Mouse (Mus musculus): ENCODE results near the gene Atp2b2.
A peak's percentile ranks its signal among the peaks of the same experiment; 100 is the strongest.

Atp2b2 gene

GRCm38 (mm10) chr6:113792368-113792767, 250.0 kb downstream of the Atp2b2 start:
- DNase-seq (ENCODE audit: low spot score in 2 of 2), result no peak

DNA sequence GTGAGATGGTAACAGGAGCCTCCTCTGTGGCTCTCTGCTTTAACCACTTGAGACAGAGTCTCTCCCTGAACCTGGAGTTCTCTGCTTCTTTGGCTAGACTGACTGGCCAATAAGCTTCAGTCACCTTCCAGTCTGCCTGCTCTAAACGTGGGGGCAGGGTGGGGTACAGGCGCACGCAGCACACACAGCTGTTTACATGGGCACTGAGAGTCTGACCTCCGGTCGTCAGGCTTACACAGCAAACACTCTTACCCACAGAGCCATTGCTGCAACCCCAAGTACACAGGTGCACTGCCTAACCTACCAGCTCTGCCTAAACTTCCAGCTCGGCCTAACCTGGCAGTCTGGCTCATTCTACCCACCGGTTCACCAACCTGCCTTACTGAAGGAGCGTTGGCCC, 251.4 kb downstream of the Atp2b2 start:
- DNase-seq (ENCODE audit: low spot score in 2 of 2), result no peak

DNA sequence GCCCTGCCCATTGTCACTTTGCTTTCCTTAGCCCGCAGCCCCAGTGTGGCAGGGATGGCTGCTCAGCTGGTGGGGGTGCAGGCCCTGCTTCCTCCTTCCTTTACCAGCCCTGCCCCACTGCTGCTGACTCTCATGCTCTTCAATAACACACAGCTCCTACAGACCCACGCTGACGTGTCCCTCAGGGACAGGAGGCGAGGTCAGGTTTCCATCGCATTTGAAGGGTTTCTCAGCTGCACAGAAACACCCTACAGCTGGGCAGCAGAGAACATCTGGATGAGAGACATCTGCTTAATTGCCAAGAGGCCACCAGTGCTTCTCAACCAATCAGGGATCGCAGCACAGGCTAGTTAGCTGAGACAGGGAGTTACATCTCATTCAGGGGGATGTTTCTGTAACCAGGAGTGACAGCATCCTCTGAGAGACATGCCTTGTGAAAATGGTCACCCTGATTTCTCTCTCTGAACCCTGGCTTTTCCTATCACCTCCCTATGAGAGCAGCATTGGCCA, 254.9 kb downstream of the Atp2b2 start:
- DNase-seq (ENCODE audit: low spot score in 2 of 2), result no peak

- DNase-seq (ENCODE audit: low spot score in 2 of 2), result no peak
These were observed 256.8 kb downstream of the Atp2b2 start for GRCm38 (mm10) chr6:113785658-113786057.

DNA sequence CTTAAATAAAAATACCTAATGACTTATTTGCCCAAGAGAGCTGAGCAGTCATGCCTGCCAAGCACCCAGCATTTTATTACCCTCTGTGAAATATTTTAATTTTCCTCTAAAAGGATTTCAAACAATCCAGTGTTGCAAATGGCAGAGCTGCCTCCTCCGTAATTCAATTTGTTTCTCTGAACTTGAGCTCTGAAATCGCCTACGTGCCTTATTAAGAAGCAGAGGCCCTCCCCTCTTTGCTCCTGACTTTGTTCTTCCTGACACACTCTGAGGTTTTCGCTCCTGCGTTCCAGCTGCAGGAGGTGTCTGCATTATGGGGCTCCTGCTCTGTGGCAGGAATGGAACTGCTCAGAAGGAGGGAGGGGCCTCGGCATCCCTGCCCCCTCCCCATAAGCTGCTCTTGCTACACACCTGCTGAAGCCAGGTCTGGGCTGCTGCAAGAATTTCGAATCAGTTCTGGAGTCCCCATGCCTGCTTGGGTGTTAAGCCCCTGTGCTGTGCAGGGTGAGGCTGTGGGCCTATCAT, 264.1 kb downstream of the Atp2b2 start:
- DNase-seq (ENCODE audit: low spot score in 2 of 2), result no peak

DNA sequence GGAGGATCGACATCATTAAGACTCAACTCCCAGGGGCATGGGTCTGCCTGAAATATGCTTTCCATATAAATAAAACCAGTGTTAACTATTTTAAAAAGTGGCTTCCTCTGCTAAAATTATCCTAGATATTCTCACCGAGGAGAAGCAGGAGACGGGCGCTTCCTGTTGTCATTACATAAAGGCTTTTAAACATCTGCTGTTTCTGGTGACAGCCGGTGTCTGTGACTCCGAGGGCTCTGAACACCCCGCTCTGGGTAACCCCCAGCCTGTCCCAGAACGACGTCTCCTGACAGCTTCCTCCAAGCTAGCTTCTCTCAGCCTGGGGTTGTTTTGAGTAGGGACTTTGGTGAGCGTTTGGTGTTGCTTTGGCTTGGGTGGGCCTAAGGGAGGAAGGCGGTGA, 273.6 kb downstream of the Atp2b2 start:
- no peak for DNase-seq (ENCODE audit: low spot score in 2 of 2)

DNA sequence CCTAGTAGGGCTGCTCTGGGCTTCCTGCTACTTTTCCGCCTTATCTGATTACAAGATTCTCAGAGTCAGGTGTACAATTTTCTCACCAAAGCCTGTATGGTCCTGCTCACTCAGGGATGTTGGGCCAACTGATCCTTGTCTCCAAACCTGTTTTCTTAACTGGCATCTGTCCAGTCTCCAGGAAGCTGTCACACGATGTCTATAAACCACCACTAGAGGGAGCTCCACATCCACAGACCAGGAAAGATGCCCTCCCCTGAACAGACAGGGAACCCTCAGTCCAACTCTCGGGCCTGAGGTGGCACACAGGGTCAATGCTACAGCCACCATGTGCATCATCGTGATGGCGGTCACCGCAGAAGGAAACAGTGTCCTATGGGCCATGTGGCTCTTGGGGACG, 280.8 kb downstream of the Atp2b2 start:
- peak in 1 of 2 experiments; percentile 48 for DNase-seq (ENCODE audit: low spot score in 2 of 2)

GRCm38 (mm10) chr6:113749119-113749685, 293.2 kb downstream of the Atp2b2 start:
- DNase-seq (ENCODE audit: low spot score in 2 of 2), result no peak

DNA sequence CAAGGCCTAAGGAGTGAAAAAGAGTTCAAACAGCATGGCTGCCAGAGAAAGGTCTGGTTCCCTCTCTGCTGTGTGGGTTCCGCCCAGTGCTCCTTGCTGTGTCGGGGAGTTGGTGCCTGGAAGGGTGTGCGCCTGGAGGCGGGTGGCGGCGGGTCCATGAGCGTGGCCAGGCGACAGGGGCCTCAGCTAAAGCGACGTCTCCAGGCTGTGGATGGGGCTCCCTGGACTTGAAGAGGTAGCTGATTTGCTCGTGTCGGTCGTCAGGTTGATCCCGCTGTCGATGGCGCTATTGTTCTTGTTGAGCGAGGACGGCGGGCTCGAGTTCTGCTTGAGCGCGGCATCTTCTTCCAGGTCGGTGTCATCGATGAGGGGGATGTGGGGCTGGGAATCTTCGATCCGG, 294.1 kb downstream of the Atp2b2 start:
- no peak for DNase-seq (ENCODE audit: low spot score in 2 of 2)

GRCm38 (mm10) chr6:113747284-113747683, 295.1 kb downstream of the Atp2b2 start:
- DNase-seq (ENCODE audit: low spot score in 2 of 2), result no peak

- DNase-seq (ENCODE audit: low spot score in 2 of 2), result no peak
These were observed 297.3 kb downstream of the Atp2b2 start for GRCm38 (mm10) chr6:113745117-113745516.

DNA sequence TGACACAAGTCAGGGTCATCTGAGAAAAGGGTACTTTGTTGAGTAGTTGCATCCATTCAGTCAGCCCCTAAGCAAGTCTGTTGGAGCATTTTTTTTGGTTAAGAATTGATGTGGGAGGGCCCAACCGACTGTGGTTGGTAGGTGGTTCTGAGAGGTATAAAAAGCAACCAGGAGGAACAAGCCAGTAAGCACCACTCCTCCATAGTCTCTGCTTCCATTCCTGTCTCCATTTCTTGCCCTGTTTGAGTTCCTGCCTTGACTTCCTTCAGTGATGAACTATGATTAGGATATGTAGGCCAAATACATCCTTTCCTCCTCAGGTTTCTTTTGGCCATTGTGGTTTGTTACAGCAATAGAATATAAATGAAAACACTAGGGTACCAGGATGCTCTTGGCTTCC, 299.3 kb downstream of the Atp2b2 start:
- no peak for DNase-seq (ENCODE audit: low spot score in 2 of 2)

- DNase-seq (ENCODE audit: low spot score in 2 of 2), result no peak
These were observed 300.1 kb downstream of the Atp2b2 start for GRCm38 (mm10) chr6:113742321-113742720.

GRCm38 (mm10) chr6:113741425-113741824, 301.0 kb downstream of the Atp2b2 start:
- DNase-seq (ENCODE audit: low spot score in 2 of 2), result no peak

GRCm38 (mm10) chr6:113740236-113741217, 301.9 kb downstream of the Atp2b2 start, which contains the start of gene Sec13:
Sec13 (minus strand) TSS chr6:113740743.
- DNase-seq (ENCODE audit: low spot score in 2 of 2), result peak; percentile 77 to 80

- DNase-seq (ENCODE audit: low spot score in 2 of 2), result no peak
These were observed 304.9 kb downstream of the Atp2b2 start for GRCm38 (mm10) chr6:113737318-113738046.

- no peak for DNase-seq (ENCODE audit: low spot score in 2 of 2)
These were observed 311.1 kb downstream of the Atp2b2 start for GRCm38 (mm10) chr6:113731296-113731695.

DNA sequence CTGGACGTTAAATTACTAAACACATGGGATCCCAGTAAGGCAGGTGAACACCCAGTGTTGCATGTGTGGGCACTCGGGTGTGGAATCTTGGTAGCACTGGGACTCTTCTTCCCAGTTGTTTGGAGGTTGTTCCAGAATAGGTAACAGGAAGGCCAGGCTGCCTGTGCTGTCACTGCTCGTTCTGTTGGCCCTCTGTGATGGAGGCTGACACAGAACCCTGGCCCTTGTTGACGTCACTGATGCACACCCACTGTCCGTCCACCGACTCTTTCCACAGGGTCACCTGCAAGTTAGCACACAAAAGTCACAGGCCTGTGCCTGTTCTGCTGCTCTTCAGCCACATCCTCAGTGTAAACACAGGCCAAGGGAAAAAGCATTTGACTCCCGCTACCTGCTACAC, 314.2 kb downstream of the Atp2b2 start:
- DNase-seq (ENCODE audit: low spot score in 2 of 2), result no peak

DNA sequence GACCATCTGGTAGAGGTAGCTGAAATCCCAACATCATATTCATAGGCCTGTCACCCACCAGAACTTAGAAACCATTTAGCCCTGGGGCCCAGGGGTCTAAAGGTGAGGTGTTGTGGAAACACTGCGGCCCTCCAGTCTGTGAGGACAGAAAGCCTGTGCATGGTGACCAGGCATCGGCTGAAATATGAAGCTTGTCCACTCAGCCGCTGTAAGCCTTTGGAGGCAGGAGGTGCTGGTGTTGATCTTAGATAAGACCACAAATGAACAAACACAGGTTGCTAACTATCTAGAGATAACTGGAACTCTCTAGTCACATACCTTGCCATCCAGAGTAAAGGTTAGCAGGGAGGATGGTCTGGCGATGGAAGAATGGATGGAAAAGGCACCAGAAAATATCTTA, 321.4 kb downstream of the Atp2b2 start:
- DNase-seq (ENCODE audit: low spot score in 2 of 2), result no peak

- DNase-seq (ENCODE audit: low spot score in 2 of 2), result no peak
These were observed 322.5 kb downstream of the Atp2b2 start, which contains the start of gene Ghrl for GRCm38 (mm10) chr6:113719878-113720277. Ghrl (minus strand) TSS chr6:113719880.

DNA sequence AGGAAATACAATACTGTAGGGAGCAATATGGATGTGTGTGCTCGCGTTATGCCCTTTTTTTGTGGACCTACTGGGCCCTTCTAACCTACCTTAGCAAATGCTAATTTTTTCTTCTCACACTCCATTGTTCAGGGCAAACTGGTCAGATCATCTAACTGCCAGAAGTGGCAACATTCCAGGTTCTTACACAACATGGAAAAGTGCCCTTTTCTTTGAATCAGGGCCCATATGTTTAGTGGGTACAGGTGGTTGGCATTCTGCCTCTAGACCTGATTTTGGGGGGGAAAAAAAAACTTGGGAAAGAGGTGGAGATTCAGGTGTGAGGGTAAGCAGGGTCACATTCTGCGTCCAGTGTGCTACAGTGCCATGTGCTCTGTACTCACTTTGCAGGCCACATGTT, 324.9 kb downstream of the Atp2b2 start:
- DNase-seq (ENCODE audit: low spot score in 2 of 2), result no peak

GRCm38 (mm10) chr6:113714797-113715196, 327.6 kb downstream of the Atp2b2 start:
- DNase-seq (ENCODE audit: low spot score in 2 of 2), result no peak

Data from frontal cortex, postnatal 14 days (tissue).